Mouse (Mus musculus): ENCODE data around the gene Klhl42.

DNA sequence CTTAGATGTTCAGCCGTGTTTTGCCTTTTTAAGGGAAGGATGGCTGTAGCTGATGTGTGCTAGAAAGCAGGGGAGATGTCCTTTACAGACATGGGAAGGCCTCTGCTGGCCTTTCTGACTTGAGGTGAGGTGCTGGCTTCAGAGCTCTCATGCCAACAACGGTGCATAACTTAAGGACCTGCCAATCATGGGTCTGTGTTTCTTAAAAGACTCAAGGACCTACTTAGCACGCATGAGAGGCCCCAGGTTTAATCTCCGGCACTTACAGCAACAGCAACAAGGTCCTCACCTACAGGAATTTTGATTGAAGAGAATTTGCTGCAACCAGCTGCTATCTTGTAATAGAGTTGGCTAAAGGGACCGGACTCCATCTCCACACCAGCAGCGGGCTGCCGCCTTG is 18.1 kb downstream of the Klhl42 start:
- no peak for TF ChIP-seq SRF (IDR thresholded peaks at IDR 0.05; ENCODE audit: control insufficient read depth, insufficient read length, low read depth)
- TF ChIP-seq POLR2A (IDR thresholded peaks at IDR 0.05; ENCODE audit: insufficient read length, low read depth), result no peak
- no peak for TF ChIP-seq MAX (IDR thresholded peaks at IDR 0.05; ENCODE audit: low read depth)
- no peak for TF ChIP-seq MYOG (IDR thresholded peaks at IDR 0.05; ENCODE audit: control insufficient read depth in 1 of 3, insufficient read depth in 1 of 3, insufficient read length in 2 of 3, low read depth in 2 of 3)
- no peak for TF ChIP-seq TCF12 (IDR thresholded peaks at IDR 0.05; ENCODE audit: insufficient read depth, poor library complexity, severe bottlenecking)
- TF ChIP-seq USF1 (IDR thresholded peaks at IDR 0.05; ENCODE audit: low read depth), result no peak
